Mouse (Mus musculus) inflammation-experienced regulatory T-cells, adult 16 weeks (primary cell): Measurements from ENCODE around the gene Shmt2. TPM values are rescaled to one million over a fixed set of nuclear protein-coding genes. Genes with fewer than 3 reads are reported as not detected.

Experiments
- polyA plus RNA-seq: library from polyadenylated mRNA; unstranded; fragments of 100-300 nt; shearing (Covaris generic); gene quantifications from one replicate; pipeline ENCODE4 v1.2.1, GENCODE M21; 2017

Shmt2 gene
- 106 TPM for polyA plus RNA-seq

GRCm38 (mm10) chr10:127522088-127522581, at the start of gene Shmt2:
Shmt2 (minus strand) TSS chr10:127522444.

GRCm38 (mm10) chr10:127534036-127534928, 12.0 kb upstream of the Shmt2 start, which contains the start of gene Nxph4:
Nxph4 (minus strand) TSS chr10:127534559.

GRCm38 (mm10) chr10:127514764-127515163, 7.5 kb downstream of the Shmt2 start, which contains the start of gene Ndufa4l2:
Ndufa4l2 (plus strand) TSS chr10:127514967.

DNA sequence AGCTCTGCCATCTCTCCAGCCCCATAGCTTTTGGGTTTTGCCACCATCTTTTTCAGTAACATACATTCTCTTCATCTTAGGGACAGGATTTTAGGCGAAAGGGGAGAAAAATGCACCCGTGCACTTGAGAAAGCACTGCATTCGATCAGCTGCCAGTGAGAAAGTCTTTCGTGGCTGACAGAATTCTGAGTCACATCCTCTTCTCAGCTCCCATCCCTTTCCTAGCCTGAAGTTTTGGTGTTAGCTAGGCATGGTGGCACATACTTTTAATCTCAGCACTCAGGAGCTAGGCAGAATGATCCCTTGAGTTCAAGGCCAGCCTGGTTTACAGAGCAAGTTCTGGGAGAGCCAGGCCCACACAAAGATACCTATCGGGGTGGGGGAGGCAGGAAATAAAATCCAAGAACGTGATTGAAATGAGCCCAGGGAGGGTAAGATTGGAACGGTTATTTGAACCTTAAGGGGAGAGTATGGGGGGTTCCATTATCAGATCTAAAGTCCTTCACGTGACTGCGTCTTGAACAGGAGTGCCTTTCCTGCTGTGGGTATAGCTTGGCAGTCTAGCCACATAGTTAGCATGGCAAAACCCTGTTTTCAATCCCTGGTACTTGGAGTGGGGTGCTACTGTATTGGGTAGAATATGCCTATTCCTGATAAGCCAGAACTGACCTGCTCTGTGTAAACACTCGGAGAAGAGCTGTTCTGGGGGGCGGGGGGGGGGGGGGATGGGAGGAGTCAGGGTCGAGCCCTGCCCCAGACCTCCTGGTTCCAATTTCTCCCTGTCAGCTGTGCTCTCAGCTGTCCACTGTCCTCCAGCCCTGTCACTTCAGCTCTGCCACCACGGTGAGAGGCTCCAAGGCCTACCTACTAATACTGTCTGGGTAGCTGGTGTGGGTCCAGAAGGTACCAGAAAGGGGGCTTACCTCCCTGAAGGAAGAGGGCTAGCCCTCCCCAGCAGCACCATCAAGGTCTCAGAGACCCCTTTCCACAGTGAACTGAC, 21.1 kb downstream of the Shmt2 start, which contains the start of gene Stac3:
TSS of gene Stac3 (plus strand) at position 793 of the 1,000 bp plus-strand sequence.

Other genes with a start within 250 kb of the Shmt2 start
- 8.4 TPM for gene Mbd6, start 233.4 kb downstream of the Shmt2 start, polyA plus RNA-seq
- 81.4 TPM for gene Mars, start 210.7 kb downstream of the Shmt2 start, polyA plus RNA-seq
- 164 TPM for gene Arhgap9, start 200.5 kb downstream of the Shmt2 start, polyA plus RNA-seq
- 0.38 TPM for gene Gli1, start 180.5 kb downstream of the Shmt2 start, polyA plus RNA-seq
- gene Inhbe, start 168.0 kb downstream of the Shmt2 start, polyA plus RNA-seq, result not detected
- gene Inhbc, start 152.0 kb downstream of the Shmt2 start, polyA plus RNA-seq, result not detected
- gene R3hdm2, start 142.1 kb downstream of the Shmt2 start, polyA plus RNA-seq, result 15.8 TPM
- 0.87 TPM for gene Stac3, start 20.8 kb downstream of the Shmt2 start, polyA plus RNA-seq
- gene Ndufa4l2, start 7.5 kb downstream of the Shmt2 start, polyA plus RNA-seq, result not detected
- not detected for gene Nxph4, start 12.1 kb upstream of the Shmt2 start, polyA plus RNA-seq
- 1.8 TPM for gene Lrp1, start 98.7 kb upstream of the Shmt2 start, polyA plus RNA-seq
- gene Stat6, start 120.5 kb upstream of the Shmt2 start, polyA plus RNA-seq, result 321 TPM
- 14.2 TPM for gene Nemp1, start 144.5 kb upstream of the Shmt2 start, polyA plus RNA-seq
- 76.3 TPM for gene Nab2, start 146.1 kb upstream of the Shmt2 start, polyA plus RNA-seq
- gene Myo1a, start 182.7 kb upstream of the Shmt2 start, polyA plus RNA-seq, result 0.11 TPM
- not detected for gene Tac2, start 202.0 kb upstream of the Shmt2 start, polyA plus RNA-seq
- gene Zbtb39, start 217.1 kb upstream of the Shmt2 start, polyA plus RNA-seq, result 0.44 TPM
- 0.07 TPM for gene Gpr182, start 229.3 kb upstream of the Shmt2 start, polyA plus RNA-seq
- not detected for gene Rdh1, start 237.3 kb upstream of the Shmt2 start, polyA plus RNA-seq
- gene Rdh16f1, start 237.3 kb upstream of the Shmt2 start, polyA plus RNA-seq, result 0.68 TPM